Mouse (Mus musculus): ENCODE results near the gene Nfkbib.

Gene Nfkbib

GRCm38 (mm10) chr7:28769414-28769958, 2.2 kb upstream of the Nfkbib start:
- DNase-seq (ENCODE audit: low read depth, low spot score): no peak

DNA sequence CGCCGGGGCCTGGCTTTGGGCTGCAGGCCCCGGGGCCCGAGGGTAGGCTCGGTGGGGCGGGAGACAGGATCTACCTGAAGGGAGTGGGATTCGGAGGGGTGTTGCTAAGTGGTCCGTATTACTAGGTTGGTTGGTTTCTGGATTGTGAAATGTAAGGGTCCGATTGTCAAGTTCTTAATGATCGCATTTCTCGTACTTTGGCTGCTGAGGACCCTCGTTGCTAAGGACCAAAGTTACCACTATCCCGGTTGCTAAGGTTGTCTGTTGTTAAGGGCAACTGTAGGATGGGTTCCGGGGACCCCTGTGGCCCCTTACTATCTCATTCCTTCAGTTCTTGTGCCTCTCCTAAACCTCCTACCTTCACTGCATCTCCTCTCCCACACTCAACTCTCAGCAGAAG, 402 bp downstream of the Nfkbib start:
- no peak for DNase-seq (ENCODE audit: low read depth, low spot score)

DNA sequence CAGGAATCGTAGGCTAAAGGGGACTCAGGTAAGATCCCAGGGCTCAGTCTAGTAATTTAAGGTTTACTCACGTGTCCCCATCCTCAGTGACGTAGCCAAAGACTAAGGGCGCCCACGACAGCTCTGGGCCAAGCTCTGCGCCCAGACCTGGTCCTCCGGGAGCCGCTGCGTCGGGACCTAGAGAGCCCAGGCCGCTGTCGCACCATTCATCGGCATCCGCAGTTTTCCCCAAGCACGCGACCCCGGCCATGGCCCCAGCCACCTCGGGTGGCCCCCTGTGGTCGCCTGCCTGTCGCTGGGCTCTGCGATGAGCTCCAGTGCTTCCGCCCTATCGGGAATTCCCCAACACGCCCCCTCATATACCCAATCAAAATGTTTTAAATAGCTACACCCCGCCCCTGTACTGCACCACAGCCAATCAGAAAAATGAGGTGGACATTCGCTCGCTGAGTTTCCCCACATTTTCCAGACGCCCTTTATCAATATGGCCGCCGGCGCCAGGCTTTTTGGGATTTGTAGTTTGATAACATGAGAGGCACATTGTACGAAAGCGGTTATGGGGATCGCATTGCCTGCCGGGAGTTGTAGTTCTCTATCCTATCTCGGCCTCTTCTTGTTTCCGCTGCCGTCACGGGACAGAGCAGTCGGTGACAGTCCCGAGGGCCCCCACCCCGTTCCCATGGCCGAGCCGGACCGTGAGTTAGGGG, 986 bp downstream of the Nfkbib start, which contains the start of gene Sirt2:
Gene Sirt2, plus strand, starts transcription at position 563 of the 707 bp plus-strand sequence.
- DNase-seq (ENCODE audit: low read depth, low spot score): peak; percentile 99

- peak; percentile 32 for DNase-seq (ENCODE audit: low read depth, low spot score)
Observed at GRCm38 (mm10) chr7:28765211-28765610, 2.1 kb downstream of the Nfkbib start.

GRCm38 (mm10) chr7:28761907-28762306, 5.4 kb downstream of the Nfkbib start:
- no peak for DNase-seq (ENCODE audit: low read depth, low spot score)

- no peak for DNase-seq (ENCODE audit: low read depth, low spot score)
Observed at GRCm38 (mm10) chr7:28758623-28759022, 8.7 kb downstream of the Nfkbib start.

DNA sequence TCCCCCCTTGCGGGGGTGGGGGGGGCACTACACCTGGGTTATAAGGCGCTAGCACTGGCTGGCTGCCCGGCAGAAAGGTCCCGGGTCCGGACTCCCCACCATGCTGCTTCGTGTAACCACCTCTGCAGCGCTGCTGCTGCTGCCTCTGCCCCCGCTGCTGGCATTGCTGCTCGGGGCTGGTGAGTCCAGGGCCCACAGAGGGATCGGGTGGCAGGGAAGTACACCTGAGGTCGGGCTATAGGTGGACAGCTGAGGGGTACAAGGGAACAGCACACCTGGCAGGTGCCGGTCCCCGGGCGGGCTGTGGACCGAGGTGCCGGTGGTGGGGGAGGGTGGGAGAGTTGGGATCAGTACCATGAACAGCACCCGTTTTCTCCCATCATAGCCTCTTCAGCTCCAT, 11.2 kb downstream of the Nfkbib start, which contains the start of gene Ccer2:
Gene Ccer2, plus strand, starts transcription at position 96 of the 400 bp plus-strand sequence.
- no peak for DNase-seq (ENCODE audit: low read depth, low spot score)

- no peak for DNase-seq (ENCODE audit: low read depth, low spot score)
Observed at GRCm38 (mm10) chr7:28749935-28750334, 17.4 kb downstream of the Nfkbib start.

- DNase-seq (ENCODE audit: low read depth, low spot score): peak; percentile 98
Observed at GRCm38 (mm10) chr7:28741709-28742438, 25.4 kb downstream of the Nfkbib start, which contains the start of the genes Mrps12 and Sars2. Gene Mrps12, minus strand, starts transcription at chr7:28741820. Gene Sars2, plus strand, starts transcription at chr7:28741992.

GRCm38 (mm10) chr7:28741368-28741708, 26.0 kb downstream of the Nfkbib start:
- no peak for DNase-seq (ENCODE audit: low read depth, low spot score)

DNA sequence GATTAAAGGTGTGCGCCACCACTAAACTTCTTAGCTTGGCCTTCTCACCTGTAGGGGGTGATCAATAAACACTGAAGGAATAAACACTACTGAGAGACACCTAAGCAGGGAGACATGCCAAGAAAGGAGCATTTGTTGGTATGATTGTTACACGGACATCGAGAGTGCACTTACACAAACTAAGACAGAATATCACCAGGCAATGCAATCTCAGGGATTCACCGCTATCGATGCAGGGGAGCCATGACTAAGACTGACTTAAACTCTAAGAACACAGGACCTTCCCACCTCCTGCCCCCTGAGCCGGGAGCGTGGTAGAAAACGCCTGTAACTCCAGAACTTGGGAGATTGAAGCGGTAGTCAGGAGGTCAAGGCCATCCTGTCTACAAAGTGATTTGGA, 26.4 kb downstream of the Nfkbib start:
- DNase-seq (ENCODE audit: low read depth, low spot score): peak; percentile 61

GRCm38 (mm10) chr7:28739829-28740228, 27.5 kb downstream of the Nfkbib start:
- no peak for DNase-seq (ENCODE audit: low read depth, low spot score)

DNA sequence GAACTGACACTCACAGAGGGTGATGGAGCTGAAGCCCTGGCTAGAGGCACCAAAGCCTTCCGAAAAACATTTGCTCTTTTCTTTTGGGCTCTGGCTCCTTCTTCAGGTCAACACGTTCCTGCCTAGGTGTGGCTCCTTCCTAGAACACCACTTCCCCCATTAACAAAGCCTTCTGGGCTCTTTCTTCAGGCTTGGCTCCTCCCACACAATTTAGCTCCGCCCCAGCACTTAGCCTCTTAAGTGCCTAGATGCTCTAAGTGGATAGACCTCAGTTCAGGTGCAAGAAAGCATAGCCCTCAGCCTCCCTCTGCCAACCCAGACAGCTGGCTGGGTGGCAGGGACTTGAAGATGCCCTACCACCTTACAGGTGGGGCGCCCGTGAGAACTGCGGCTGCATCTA, 31.6 kb downstream of the Nfkbib start:
- DNase-seq (ENCODE audit: low read depth, low spot score): peak; percentile 26

GRCm38 (mm10) chr7:28733211-28733610, 34.1 kb downstream of the Nfkbib start:
- DNase-seq (ENCODE audit: low read depth, low spot score): no peak

- peak; percentile 54 for DNase-seq (ENCODE audit: low read depth, low spot score)
Observed at GRCm38 (mm10) chr7:28732341-28733142, 34.8 kb downstream of the Nfkbib start.

GRCm38 (mm10) chr7:28727649-28728340, 39.5 kb downstream of the Nfkbib start:
- DNase-seq (ENCODE audit: low read depth, low spot score): no peak

DNA sequence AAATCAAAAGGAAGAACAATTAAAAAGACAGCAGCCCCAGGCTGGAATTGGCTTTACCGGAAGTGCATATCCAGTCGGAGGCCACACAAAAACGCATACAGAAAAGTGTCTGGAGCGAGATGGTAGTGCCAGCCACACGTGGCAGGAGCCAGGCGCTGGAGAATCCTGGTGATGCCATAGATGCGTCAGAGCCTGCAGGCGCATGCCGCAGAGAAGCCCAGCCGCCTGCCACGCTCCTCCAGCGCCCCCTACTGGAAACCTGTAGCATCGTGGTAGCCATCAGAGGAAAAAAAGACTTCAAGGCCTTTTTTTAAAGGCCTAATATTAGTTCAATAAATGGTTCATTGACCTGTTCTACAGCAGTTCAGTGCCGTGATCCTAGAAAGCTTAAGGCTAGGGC, 40.7 kb downstream of the Nfkbib start:
- peak; percentile 77 for DNase-seq (ENCODE audit: low read depth, low spot score)

DNA sequence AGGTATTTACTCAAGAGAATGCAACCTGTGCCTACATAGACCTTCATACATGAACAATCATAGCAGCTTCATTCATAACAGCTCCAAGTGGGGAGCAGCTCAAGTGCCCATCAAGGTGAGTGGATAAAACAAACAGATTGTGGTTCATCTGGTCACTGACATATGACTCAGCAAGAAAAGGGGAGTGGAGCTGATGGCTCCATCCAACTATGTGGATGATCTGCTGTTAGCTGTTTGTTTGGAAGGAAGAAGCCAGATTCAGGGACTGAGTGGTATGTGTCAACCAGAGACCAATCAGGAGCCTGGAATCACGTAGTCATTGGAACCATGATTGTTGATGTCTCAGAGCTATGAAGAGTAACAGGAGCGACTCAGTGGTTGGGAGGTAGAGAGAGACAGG, 42.7 kb downstream of the Nfkbib start:
- DNase-seq (ENCODE audit: low read depth, low spot score): no peak

DNA sequence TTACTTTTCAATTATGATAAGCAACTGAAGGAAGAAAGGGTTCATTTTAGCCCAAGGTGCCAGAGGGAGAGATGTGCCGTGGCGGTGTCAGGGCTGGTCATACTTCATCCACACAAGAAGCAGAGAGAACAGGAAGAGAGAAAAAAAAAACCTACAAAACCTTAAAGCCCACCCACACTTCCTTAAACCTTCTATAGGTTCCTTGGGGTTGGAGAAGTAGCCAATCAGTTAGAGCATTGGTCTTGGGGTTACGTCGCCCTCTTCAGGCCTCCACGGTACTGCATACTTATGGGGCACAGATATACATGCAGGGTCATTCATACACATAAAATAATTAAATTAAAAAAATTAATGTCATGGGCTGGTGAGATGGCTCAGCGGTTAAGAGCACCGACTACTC, 45.2 kb downstream of the Nfkbib start:
- peak; percentile 21 for DNase-seq (ENCODE audit: low read depth, low spot score)

GRCm38 (mm10) chr7:28720753-28721537, 46.4 kb downstream of the Nfkbib start:
- DNase-seq (ENCODE audit: low read depth, low spot score): no peak

All from A20 (cell line).